Mouse (Mus musculus) CD8-positive naive resting alpha-beta T cell, adult 2 months (primary cell): Measurements from ENCODE around the gene Eif2b3.
A peak's percentile ranks its signal among the peaks of the same experiment; 100 is the strongest.

ENCODE experiments used
- DNase-seq, 2 experiments: peaks; one replicate each; pipeline ENCODE4 v3.0.0; 2022; ENCODE audit warnings: low read depth in 2 of 2, low spot score in 2 of 2

Gene Eif2b3

GRCm38 (mm10) chr4:117094626-117095361, 75.6 kb downstream of the Eif2b3 start:
- DNase-seq: no peak

- DNase-seq: no peak
Observed at GRCm38 (mm10) chr4:117095551-117096452, 76.6 kb downstream of the Eif2b3 start, which contains the start of gene Ptch2. Gene Ptch2 (plus strand): TSS chr4:117096075.

GRCm38 (mm10) chr4:117096666-117097065, 77.5 kb downstream of the Eif2b3 start:
- no peak for DNase-seq

GRCm38 (mm10) chr4:117097969-117098763, 79.0 kb downstream of the Eif2b3 start:
- no peak for DNase-seq

- no peak for DNase-seq
Observed at GRCm38 (mm10) chr4:117098764-117099036, 79.5 kb downstream of the Eif2b3 start.

GRCm38 (mm10) chr4:117100036-117100435, 80.8 kb downstream of the Eif2b3 start:
- DNase-seq: no peak

GRCm38 (mm10) chr4:117101218-117101617, 82.0 kb downstream of the Eif2b3 start:
- DNase-seq: no peak

- DNase-seq: no peak
Observed at GRCm38 (mm10) chr4:117104672-117105071, 85.5 kb downstream of the Eif2b3 start.

GRCm38 (mm10) chr4:117105127-117105526, 85.9 kb downstream of the Eif2b3 start:
- no peak for DNase-seq

- DNase-seq: no peak
Observed at GRCm38 (mm10) chr4:117107813-117108523, 88.8 kb downstream of the Eif2b3 start.

GRCm38 (mm10) chr4:117108524-117108849, 89.3 kb downstream of the Eif2b3 start:
- no peak for DNase-seq

GRCm38 (mm10) chr4:117109330-117109729, 90.1 kb downstream of the Eif2b3 start:
- no peak for DNase-seq

GRCm38 (mm10) chr4:117110249-117110648, 91.0 kb downstream of the Eif2b3 start:
- DNase-seq: no peak

GRCm38 (mm10) chr4:117110985-117111384, 91.8 kb downstream of the Eif2b3 start:
- no peak for DNase-seq

- DNase-seq: no peak
Observed at GRCm38 (mm10) chr4:117113237-117113636, 94.0 kb downstream of the Eif2b3 start.

GRCm38 (mm10) chr4:117115592-117115991, 96.4 kb downstream of the Eif2b3 start:
- no peak for DNase-seq

GRCm38 (mm10) chr4:117117931-117118330, 98.7 kb downstream of the Eif2b3 start:
- no peak for DNase-seq

GRCm38 (mm10) chr4:117119636-117120035, 100.4 kb downstream of the Eif2b3 start:
- DNase-seq: no peak

GRCm38 (mm10) chr4:117120052-117120444, 100.8 kb downstream of the Eif2b3 start:
- no peak for DNase-seq

GRCm38 (mm10) chr4:117120445-117121414, 101.5 kb downstream of the Eif2b3 start:
- peak; percentile 82 to 88 for DNase-seq
